Mouse (Mus musculus): ENCODE data around the gene Umps.

DNA sequence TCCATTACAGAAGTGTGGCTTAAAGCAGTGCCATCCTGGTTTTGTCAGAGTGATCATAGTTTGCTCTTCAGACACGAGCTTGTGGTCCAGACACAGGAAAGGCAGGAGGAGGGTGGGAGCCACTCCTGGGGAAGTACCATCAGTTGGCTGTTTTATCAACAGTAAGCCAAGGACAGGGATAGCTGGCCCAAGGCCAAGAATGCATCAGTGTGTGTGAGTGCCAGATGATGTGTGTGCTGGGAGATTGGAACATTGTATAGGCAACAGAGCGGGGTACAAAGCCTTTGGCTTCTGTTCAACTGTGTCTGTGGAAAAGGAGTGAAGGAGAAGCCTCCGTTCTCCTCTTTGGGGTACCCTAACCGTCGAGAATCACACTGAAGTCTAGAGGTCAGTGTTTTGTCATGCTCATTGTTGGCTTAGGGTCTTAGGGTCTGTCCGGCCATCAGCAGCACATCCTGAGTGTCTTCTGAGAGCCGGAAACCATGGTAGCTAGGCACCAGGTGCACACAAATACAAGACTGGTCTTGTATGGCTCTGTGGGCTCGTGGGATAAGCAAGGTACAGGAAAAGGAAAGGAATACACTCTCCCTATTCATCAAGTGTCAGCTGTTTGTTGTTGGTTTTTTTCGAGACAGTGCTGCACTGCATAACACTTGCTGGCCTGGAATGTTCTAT lies 37.9 kb downstream of the Umps start:
- no peak for TF ChIP-seq CTCF (IDR thresholded peaks at IDR 0.05; ENCODE audit: low read depth)
- TF ChIP-seq EP300 (IDR thresholded peaks at IDR 0.05; ENCODE audit: low read depth) = no peak
